Mouse (Mus musculus): ENCODE data around the gene 3110009E18Rik.

DNA sequence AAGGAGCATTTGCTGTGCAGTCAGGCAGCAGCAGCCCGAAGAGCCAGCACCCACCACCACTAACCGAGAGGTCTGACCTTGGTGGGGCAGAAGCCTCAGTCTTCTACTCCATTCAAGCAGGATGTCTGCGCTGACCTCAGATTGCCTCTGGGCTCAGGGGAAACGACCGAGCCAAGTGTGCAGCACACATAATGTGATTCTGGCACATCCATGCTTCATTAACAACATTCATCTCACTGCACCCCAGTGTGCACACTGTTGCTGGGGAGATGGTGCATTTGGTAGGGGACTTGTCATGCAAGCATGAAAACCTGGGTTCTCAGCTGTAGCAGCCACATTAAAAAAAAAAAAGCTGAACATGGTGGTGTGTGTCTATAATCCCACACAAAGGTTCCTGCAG, 75.0 kb downstream of the 3110009E18Rik start:
- no peak for TF ChIP-seq CTCF (IDR thresholded peaks at IDR 0.05)
- no peak for TF ChIP-seq EP300 (IDR thresholded peaks at IDR 0.05)

All from lung, postnatal 0 days (tissue).